Mouse (Mus musculus) layer of hippocampus, adult 8-10 months (tissue): ENCODE measurements around the gene Osgep. TPM values are rescaled to one million over a fixed set of nuclear protein-coding genes. Genes with fewer than 3 reads are reported as not detected.
"Not testable (repeated sequence)": the region's sequence is repeated elsewhere in the genome, so short reads cannot be mapped to it uniquely, and the experiment has no call there.

Experiments used
- DNase-seq, 2 experiments: peaks; one replicate each; pipeline ENCODE4 v3.0.0; 2022; ENCODE audit warnings: low spot score in 2 of 2
- total RNA-seq, 4 experiments: library from RNA; stranded (reverse); gene quantifications; 2 replicates each; pipeline ENCODE4 v1.2.4; 2022

Osgep gene
- total RNA-seq = 10 to 100 TPM; 30.4 to 37.1 (median 34.9) TPM

- DNase-seq = peak; percentile 97 to 98
These were observed at the start of gene Osgep, which contains the start of gene Apex1 for GRCm38 (mm10) chr14:50924281-50925064. Osgep (minus strand) TSS chr14:50924893. Apex1 (plus strand) TSS chr14:50924968.

GRCm38 (mm10) chr14:50973700-50974099 lies 49.0 kb upstream of the Osgep start:
- DNase-seq = no peak

- not testable (repeated sequence) for DNase-seq
These were observed 48.4 kb upstream of the Osgep start for GRCm38 (mm10) chr14:50973054-50973453.

DNA sequence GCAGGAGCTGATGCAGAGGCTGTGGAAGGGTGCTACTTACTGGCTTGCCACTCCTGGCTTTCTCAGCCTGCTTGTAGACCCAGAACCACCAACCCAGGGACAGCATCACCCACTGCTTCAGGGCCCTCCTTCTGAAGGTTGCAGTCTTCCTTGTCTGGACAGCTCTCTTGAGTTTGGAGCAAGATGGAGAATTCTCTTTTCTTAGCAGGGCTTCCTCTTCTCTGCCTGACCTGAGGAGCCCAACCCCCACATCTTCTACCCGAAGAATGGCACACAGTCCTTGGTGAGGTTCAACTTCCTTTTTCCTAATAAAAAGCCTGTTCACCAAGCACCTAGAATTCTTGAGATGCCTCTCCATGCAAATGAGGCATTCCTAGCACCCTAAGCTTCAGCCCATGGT lies 46.1 kb upstream of the Osgep start:
- DNase-seq = no peak

DNA sequence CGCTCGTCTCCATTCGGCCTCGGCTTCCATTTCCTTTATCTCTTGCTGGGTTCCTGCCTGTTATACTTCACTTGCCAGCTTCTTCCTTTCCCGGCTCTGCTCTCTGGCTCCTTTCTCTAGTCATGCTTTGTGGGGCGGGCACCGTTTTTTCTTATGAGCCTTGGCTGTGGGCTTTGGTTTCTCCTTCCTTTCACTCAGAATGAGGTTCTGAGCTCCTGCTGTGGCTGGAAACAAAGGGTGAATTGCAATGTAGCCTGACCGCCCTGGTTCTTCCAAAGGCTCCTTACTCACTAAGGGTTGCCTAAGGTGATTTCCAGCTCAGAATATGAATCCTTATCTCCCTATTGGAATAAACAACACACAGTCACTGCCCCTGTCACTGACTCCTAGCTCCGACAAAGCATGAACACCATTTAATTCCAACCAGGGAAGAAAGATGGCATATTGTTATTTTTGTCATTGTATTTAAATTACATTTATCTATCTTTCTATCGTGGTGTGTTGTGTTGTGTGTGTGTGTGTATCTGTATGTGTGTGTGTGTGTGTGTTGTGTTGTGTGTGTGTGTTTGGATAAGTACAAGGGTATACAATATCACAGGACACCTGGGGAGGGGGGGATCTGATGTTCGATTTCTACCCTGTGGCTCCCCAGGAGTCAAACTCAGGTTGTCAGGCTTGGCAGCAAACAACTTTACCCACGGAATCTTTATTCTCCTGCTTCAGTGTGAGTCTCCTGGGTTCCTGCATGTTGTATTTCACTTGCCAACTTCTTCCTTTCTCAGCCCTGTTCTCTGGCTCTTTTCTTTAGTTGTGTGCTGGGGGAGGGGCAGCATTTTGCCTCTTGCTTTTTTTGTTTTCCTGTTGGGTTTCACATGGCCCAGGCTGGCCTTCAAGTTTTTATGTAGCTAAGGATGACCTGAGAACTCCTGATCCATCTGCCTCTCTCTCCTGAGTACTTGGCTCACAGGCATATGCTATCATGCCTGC lies 45.2 kb upstream of the Osgep start:
- DNase-seq = peak; percentile 46 to 75

DNA sequence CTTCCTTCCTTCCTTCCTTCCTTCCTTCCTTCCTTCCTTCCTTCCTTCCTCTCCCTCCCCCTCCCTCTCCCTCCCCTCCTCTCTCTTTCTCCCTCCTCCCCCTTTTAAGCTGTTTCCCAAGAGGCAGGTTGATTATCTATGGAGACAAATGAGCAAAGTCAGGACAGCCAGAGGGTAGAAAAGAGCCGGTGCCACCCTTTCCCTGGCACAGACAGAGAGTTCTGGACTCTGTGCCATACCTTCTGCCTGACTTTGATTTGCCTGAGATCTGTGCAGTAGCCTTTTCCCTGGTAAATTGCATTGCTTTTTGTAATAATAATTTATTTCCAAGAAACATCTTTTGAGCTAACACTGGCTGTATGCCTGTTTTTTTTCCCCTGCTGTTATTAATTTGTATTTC lies 44.3 kb upstream of the Osgep start:
- DNase-seq = no peak

DNA sequence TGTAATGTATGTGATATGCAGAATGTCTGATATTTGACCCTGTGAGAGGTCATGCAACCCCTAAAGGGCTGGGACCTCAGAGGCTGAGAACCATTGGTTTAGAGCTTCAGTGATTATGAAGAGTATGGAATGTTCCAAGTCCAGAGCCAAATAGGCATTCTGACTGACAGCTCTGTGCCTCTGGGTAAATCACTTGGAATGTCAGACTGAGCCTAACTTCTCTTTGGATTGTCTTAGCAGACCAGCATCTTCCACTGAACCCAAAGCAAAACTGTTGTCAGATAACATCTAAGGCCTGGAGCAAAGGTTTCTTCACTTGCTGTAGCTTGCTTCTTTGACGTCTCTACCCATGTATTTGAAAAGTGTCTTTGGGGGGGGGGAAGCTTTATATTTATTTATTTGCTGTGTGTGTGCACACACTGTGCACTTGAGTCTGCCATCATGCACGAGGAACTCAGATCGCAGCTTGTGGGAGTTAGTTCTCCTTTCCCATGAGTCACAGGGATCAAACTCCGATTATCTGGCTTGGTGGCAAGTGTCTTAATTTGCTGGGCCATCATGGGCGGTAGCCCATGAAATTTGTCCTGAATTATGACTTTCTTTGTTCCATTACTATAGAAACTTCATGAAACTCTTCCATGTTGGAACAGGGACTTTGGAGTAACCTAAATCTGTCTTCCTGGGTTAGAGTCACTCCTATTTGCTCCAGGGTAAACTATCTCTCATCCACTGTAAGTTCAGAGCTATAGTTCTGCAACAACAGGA lies 43.7 kb upstream of the Osgep start:
- DNase-seq = no peak

- DNase-seq = not testable (repeated sequence)
These were observed 33.7 kb upstream of the Osgep start for GRCm38 (mm10) chr14:50958289-50958995.

GRCm38 (mm10) chr14:50957146-50957545 lies 32.5 kb upstream of the Osgep start:
- not testable (repeated sequence) for DNase-seq

DNA sequence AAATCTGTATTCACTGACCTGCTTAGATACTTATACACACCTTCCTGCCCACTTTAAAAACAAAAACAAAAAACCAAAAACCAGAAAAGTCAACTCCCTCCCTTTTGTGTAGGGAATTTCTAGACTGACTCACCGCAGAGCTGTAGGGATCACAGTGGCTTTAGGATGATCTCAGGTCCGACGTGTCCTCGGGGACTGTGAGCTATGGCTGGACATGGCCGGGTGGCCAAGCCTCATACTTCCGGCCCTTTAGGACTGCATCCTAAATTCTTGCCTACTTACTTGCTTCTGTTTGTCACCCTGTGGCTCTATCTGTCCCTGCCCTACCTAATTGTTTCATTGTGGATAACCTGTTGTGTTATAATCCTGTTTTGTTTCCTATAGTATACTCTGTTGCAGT lies 32.0 kb upstream of the Osgep start:
- DNase-seq = not testable (repeated sequence)

DNA sequence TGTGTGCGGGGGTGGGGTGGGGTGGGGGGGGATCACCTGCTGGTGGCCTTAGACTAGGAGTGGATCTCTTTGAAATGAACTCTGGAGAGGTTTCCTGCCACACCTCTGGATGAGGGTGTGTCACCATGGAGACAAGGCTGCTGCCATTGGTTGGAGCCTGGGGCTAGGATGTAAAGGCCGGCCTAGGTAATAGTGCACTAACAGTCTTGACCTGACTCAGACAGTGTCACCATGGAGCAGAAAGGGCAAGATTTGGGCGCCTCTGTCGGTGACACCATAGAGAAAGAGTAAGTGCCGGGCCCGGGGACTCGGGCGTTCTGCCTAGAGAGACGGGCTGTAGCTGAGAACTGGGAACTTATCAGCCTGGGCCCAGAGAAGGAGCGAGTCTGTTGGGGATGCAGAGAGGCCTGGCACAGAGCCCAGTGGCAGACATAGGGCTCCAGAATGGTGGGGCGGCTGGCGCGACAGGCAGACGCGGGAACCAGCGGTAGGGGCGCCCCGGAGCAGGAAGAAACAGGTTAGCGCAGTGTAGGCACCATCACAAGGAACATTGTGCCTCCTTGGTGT lies 31.3 kb upstream of the Osgep start, which contains the start of gene Pnp2:
TSS of gene Pnp2 (plus strand) at position 51 of the 567 bp plus-strand sequence.
- DNase-seq = peak; percentile 34 to 42

DNA sequence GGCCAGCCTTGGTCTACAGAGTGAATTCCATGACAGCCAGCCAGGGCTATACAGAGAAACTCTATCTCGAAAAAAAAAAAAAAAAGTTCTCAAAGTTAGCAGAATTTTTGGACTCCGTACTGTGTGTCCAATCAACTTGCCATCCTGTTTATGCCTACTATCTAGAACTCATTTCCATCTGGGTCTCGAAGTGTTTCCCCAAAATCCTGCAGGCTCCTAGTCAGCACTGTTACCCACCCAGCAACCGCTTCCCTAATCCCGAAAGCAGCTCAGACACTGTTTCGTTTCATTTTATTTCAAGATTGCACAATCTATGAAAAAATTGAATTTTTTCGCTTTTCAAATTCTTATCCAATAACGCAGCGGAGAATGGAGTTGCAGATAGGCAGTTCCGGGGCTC lies 30.8 kb upstream of the Osgep start:
- DNase-seq = no peak

GRCm38 (mm10) chr14:50945526-50945925 lies 20.8 kb upstream of the Osgep start:
- DNase-seq = not testable (repeated sequence)

DNA sequence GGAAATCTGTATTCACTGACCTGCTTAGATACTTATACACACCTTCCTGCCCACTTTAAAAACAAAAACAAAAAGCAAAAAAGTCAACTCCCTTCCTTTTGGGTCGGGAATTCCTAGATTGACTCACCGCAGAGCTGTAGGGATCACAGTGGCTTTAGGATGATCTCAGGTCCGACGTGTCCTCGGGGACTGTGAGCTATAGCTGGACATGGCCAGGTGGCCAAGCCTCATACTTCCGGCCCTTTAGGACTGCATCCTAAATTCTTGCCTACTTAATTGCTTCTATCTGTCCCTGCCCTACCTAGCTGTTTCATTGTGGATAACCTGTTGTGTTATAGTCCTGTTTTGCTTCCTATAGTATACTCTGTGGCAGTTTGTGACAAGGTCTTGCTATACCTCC lies 20.4 kb upstream of the Osgep start:
- not testable (repeated sequence) for DNase-seq

DNA sequence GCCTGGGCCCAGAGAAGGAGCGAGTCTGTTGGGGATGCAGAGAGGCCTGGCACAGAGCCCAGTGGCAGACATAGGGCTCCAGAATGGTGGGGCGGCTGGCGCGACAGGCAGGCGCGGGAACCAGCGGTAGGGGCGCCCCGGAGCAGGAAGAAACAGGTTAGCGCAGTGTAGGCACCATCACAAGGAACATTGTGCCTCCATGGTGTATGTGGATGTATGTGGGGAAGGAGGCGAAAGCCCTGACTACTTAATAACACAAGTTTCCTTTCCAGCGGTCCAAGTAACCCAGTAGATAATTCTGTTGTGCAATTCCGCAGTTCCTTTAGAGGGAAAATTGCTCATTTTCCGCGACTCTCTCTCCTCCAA lies 20.0 kb upstream of the Osgep start:
- not testable (repeated sequence) for DNase-seq

DNA sequence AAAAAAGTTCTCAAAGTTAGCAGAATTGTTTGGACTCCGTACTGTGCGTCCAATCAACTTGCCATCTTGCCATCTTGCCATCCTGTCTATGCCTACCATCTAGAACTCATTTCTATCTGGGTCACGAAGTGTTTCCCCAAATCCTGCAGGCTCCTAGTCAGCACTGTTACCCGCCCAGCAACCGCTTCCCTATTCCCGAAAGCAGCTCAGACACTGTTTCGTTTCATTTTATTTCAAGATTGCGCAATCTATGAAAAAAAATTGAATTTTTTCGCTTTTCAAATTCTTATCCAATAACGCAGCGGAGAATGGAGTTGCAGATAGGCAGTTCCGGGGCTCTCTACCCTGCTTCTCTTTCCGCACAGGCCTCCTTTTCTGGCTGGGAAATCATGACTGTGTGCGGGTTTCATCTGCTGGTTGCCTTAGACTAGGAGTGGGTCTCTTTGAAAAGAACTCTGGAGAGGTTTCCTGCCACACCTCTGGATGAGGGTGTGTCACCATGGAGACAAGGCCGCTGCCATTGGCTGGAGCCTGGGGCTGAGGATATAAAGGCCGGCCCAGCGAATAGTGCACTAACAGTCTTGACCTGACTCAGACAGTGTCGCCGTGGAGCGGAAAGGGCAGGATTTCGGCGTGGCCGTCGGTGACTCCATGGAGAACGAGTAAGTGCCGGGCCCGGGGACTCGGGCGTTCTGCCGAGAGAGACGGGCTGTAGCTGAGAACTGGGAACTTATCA lies 19.4 kb upstream of the Osgep start, which contains the start of gene Gm49342:
TSS of gene Gm49342 (plus strand) at position 586 of the 736 bp plus-strand sequence.
- DNase-seq = peak; percentile 87 to 89

- no peak for DNase-seq
These were observed 14.2 kb upstream of the Osgep start for GRCm38 (mm10) chr14:50938940-50939339.

- DNase-seq = no peak
These were observed 13.6 kb upstream of the Osgep start for GRCm38 (mm10) chr14:50938119-50938908.

DNA sequence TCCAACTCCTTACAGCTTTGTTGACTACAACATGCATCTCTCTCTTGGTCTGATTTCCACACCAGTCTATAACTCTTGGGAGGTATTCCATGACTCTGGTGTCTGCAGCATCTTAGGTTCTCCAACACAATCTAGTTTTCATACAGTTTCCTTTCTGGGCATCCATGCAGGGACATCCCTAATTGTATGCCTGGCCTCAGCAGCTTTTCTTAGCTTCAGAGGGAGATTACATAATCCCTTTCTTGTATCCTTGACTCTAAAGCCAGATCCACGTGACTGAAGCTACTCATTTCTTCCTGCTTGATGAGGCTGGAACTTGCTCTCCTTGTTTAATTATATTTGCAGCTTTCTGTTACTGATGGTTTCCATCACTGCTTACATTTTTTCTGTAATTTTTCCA lies 12.0 kb upstream of the Osgep start:
- no peak for DNase-seq
